Mouse (Mus musculus) R1 (cell line): Measurements from ENCODE around the gene Gm20878.
"Not testable (repeated sequence)": the region's sequence is repeated elsewhere in the genome, so short reads cannot be mapped to it uniquely, and the experiment has no call there.

ENCODE experiments used
- DNase-seq: peaks from one replicate; pipeline ENCODE4 v3.0.0-alpha.2; 2018; ENCODE audit warnings: low read depth, low spot score

Gene Gm20878

DNA sequence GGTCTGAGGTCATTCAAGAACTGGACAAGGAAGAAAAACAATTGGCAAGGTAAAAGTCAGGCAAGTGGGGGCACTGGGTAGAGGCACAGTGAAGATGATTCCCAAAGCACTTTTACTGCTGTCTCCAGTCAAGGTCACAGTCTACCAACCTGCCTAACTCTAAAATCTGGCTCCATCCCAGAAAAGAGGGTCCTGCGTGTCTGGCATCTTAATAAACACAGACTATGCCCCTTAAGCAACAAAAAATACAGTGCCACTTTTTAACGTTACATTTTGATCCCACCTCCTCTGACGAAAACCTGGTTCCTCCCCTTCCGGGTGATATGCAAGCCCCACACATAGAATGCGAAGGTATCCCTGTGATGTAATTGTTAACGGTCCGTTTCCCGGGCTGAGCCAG lies at the start of gene Gm20878:
Gm20878 (plus strand) TSS at position 301 of the 400 bp plus-strand sequence.
- not testable (repeated sequence) for DNase-seq

DNA sequence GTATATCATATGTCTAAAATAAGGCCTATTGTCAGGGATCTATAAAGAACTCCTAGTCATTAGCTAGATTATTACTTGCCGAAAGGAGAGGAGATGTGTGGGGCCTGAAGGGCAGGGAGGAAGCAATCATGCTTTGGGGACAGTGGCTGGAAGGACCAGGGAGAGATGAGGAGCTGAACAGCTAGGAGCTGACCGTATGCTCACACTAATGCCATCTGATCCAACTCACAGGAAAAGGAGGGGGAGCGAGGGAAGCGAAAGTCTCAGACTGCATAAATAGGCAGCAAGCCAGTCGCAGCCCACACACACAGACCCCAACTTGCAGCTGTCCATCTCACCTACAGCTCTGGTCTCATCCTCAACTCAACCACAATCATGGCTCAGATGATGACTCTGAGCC lies 38.1 kb upstream of the Gm20878 start, which contains the start of gene Gm21541:
Gm21541 (plus strand) TSS at position 301 of the 400 bp plus-strand sequence.
- DNase-seq = not testable (repeated sequence)

DNA sequence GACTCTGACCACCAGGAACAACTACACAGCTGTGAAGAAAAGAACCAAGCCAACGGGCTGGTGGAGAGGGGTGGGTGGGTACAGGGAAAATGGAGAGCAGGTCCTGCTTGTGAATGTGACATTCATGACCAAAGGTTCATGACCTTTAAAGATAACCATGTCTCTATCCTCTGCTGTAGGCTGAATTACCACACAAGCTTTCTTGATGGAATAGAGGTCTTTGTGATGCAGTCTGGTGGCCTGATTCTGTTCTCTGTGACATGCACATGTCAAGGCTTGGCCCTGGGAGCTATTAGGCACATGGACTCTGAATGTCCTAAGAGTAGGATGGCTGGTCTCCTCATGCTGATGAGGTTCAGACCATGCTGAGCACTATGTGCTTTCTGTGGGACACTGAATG lies 24.4 kb downstream of the Gm20878 start, which contains the start of gene Fam205a4:
Fam205a4 (plus strand) TSS at position 301 of the 400 bp plus-strand sequence.
- not testable (repeated sequence) for DNase-seq
